ENCODE assay signal across 21 mouse cellular contexts in genomic region chr19:3265180-3265579, GRCm38 (mm10). TPM values are rescaled to one million over a fixed set of nuclear protein-coding genes. Genes with fewer than 3 reads are reported as not detected.
DNase-seq lines count a peak whose midpoint lies in the region; ATAC-seq and TF ChIP-seq lines count a peak whose summit lies in the region.
"Had no signal": no experiment of that assay in that cellular context is flagged by ENCODE, and none has a peak within 500 bp of the region (broad histone marks: within the 10 kb centered on the region; RNA-seq: fewer than 3 reads in every experiment).

No protein-coding gene starts in this region.

- no peak for TF ChIP-seq POLR2A in kidney, adult 2 months (IDR thresholded peaks at IDR 0.05; ENCODE audit: low read depth, low read length)

- no peaks in the 10 kb centered on the region for H3K9me3 ChIP-seq in E14TG2a.4 (ENCODE audit: low read length)
- H3K9me3 ChIP-seq: hindbrain, embryonic 13.5 days; midbrain, embryonic 12.5 days had no signal

- WGBS in kidney, adult 2 months, result 96% methylated on average over 9 of the region's 9 CpGs

- no peak for TF ChIP-seq CTCF in kidney, adult 2 months (conservative IDR thresholded peaks at IDR 0.05; ENCODE audit: insufficient read depth, insufficient read length, low read depth, low read length)
- TF ChIP-seq CTCF in E14TG2a.4 (conservative IDR thresholded peaks at IDR 0.05; ENCODE audit: low read length), result no peak

- no peaks in the 10 kb centered on the region for H3K4me1 ChIP-seq in kidney, adult 2 months (ENCODE audit: control insufficient read depth, insufficient read depth, low read length)
- peaks cover 18% of the 10 kb centered on the region for H3K4me1 ChIP-seq in E14TG2a.4 (replicated peaks; ENCODE audit: low read depth, low read length)
- H3K4me1 ChIP-seq: hindbrain, embryonic 13.5 days; midbrain, embryonic 12.5 days had no signal

- H3K27me3 ChIP-seq in kidney, adult 2 months (replicated peaks; ENCODE audit: control insufficient read depth, insufficient read depth, low read length), result no peaks in the 10 kb centered on the region
- H3K27me3 ChIP-seq in E14TG2a.4 (ENCODE audit: insufficient read depth, low read length), result no peaks in the 10 kb centered on the region
- H3K27me3 ChIP-seq: hindbrain, embryonic 13.5 days; midbrain, embryonic 12.5 days had no signal

- no peak overlapping the region for H3K27ac ChIP-seq in kidney, adult 2 months (ENCODE audit: insufficient read depth, low read depth, low read length)
- H3K27ac ChIP-seq: gastrocnemius, adult 2 months; heart, adult 2 months; hindbrain, embryonic 13.5 days; macrophage; midbrain, embryonic 12.5 days had no signal

- no peak for ATAC-seq in frontal cortex, adult (ENCODE audit: low TSS enrichment)
- ATAC-seq: forebrain, embryonic 16.5 days; intestine, postnatal 0 days had no signal

- peak; percentile 3 to 5 for DNase-seq in frontal cortex, postnatal 10 days (ENCODE audit: low spot score in 2 of 2)
- DNase-seq in kidney, postnatal 10 days, result peak; percentile 4
- DNase-seq in kidney, adult 2 months, result no peak
- peak; percentile 0 for DNase-seq in right cerebral cortex, adult 18-20 months
- no peak for DNase-seq in right cerebral cortex, postnatal 36 days (ENCODE audit: low spot score in 2 of 2)
- DNase-seq in yolk sac, embryonic 10.5 days (ENCODE audit: low spot score), result no peak
- DNase-seq: adrenal gland, postnatal 25 days; cerebellum, adult 8-10 months; gastrocnemius, adult 2 months; kidney, postnatal 36 days; lung, embryonic 14.5 days; retina, postnatal 1 day had no signal

- no peak overlapping the region for H3K4me3 ChIP-seq in kidney, adult 2 months (ENCODE audit: insufficient read depth, low read depth, low read length)
- H3K4me3 ChIP-seq in E14TG2a.4 (replicated peaks; ENCODE audit: low read length), result peak overlapping the region; percentile 32
- H3K4me3 ChIP-seq: erythroblast, embryonic 14.5 days; gastrocnemius, adult 2 months; heart, adult 2 months; hindbrain, embryonic 13.5 days; midbrain, embryonic 12.5 days had no signal

- no peaks in the 10 kb centered on the region; the same call in 1 of the 2 replicates for H3K36me3 ChIP-seq in kidney, adult 2 months (ENCODE audit: control insufficient read depth, insufficient read depth, low read length)
- H3K36me3 ChIP-seq in E14TG2a.4 (ENCODE audit: insufficient read depth, low read length), result peaks cover 88% of the 10 kb centered on the region

RNA-seq across cellular contexts. Expression of gene Mrpl21, which starts 17.5 kb away (rescaled TPM):
- polyA plus RNA-seq in kidney, adult 2 months (2012; rRNA removed), result 61.4 and 75.0 TPM in 2 replicates

RNA-seq across cellular contexts. Expression of gene Ighmbp2, which starts 17.6 kb away (rescaled TPM):
- polyA plus RNA-seq in kidney, adult 2 months (2012; rRNA removed), result 3.5 and 4.1 TPM in 2 replicates

RNA-seq across cellular contexts. Expression of gene Cpt1a, which starts 57.0 kb away (rescaled TPM):
- 232 and 272 TPM in 2 replicates for polyA plus RNA-seq in kidney, adult 2 months (2012; rRNA removed)

Comparison
In these comparisons a context has a peak if more than half of its experiments do, and no peak if none do; other contexts are left out.
1. DNase-seq: peak in frontal cortex, postnatal 10 days (2 of 2), kidney, postnatal 10 days (single experiment) and right cerebral cortex, adult 18-20 months (single experiment); none in kidney, adult 2 months (single experiment), right cerebral cortex, postnatal 36 days (0 of 2) and yolk sac, embryonic 10.5 days (single experiment).